Comparison of ENCODE assay signal across 8 mouse cellular contexts in the genomic region with DNA sequence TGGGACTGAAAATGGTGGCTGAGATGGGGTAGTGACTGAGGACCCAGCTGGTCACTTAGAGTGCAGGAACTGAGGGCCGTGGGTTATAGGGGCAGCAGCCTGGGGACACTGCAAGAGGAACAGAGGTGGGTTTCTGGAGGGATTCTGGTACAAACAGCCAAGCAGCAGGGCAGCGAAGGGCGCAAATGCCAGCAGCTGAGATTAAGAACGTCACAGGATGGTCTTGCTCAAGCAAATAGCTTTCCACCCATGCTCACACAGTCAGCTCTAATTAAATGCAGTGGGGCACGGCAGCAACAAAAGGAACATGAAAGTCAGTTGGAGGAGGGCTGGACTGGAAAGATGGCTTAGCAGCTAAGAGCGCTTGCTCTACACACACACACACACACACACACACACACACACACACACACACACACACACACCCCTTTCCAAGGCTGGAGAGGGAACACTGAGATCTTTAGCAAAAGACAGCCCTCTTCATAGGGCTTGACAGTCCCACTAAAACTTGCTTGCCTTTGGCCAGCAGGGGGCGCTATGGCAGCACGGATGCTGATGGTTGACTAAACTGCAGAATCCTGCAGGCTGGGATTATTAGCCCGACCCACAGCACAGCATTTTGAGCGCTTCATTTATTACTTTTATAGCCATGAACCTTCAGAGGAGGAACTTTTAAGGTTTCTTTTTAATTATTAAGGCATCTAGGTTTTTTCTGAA. TPM values are rescaled to one million over a fixed set of nuclear protein-coding genes. Genes with fewer than 3 reads are reported as not detected.
A peak's percentile ranks its signal among the peaks of the same experiment; 100 is the strongest.
DNase-seq lines count a peak whose midpoint lies in the region; ATAC-seq and TF ChIP-seq lines count a peak whose summit lies in the region.

No protein-coding gene starts in this region.

- peak; percentile 51; the same call in 1 of the 2 replicates for ATAC-seq in embryonic facial prominence, embryonic 15.5 days (ENCODE audit: insufficient number of reproducible peaks, low FRiP score, low TSS enrichment, low read depth)
- peak; percentile 91 for ATAC-seq in kidney, embryonic 15.5 days (replicated peaks; ENCODE audit: low FRiP score)
- peak; percentile 67; the same call in 1 of the 2 replicates for ATAC-seq in limb, embryonic 15.5 days (ENCODE audit: insufficient number of reproducible peaks, low FRiP score, low TSS enrichment, low read depth)
- ATAC-seq in monocyte, adult 5-6 weeks (replicated peaks; ENCODE audit: insufficient number of reproducible peaks, low FRiP score, low TSS enrichment, poor library complexity, severe bottlenecking), result peak; percentile 61; the same call in 1 of the 2 replicates

- TF ChIP-seq CTCF in bone marrow macrophage, adult 2 months (IDR thresholded peaks at IDR 0.05; ENCODE audit: low read depth, low read length), result peak; percentile 85

- H3K27me3 ChIP-seq in embryonic facial prominence, embryonic 15.5 days, result no peaks in the 10 kb centered on the region
- no peaks in the 10 kb centered on the region for H3K27me3 ChIP-seq in kidney, embryonic 15.5 days
- no peaks in the 10 kb centered on the region for H3K27me3 ChIP-seq in limb, embryonic 15.5 days

- H3K4me3 ChIP-seq in bone marrow macrophage, adult 2 months (ENCODE audit: insufficient read depth, low read length), result no peak overlapping the region
- no peak overlapping the region for H3K4me3 ChIP-seq in embryonic facial prominence, embryonic 15.5 days (replicated peaks)
- H3K4me3 ChIP-seq in kidney, embryonic 15.5 days (replicated peaks), result no peak overlapping the region
- no peak overlapping the region for H3K4me3 ChIP-seq in limb, embryonic 15.5 days

- H3K9me3 ChIP-seq in embryonic facial prominence, embryonic 15.5 days (replicated peaks), result no peaks in the 10 kb centered on the region
- no peaks in the 10 kb centered on the region for H3K9me3 ChIP-seq in kidney, embryonic 15.5 days (replicated peaks)
- H3K9me3 ChIP-seq in limb, embryonic 15.5 days, result no peaks in the 10 kb centered on the region

- WGBS in embryonic facial prominence, embryonic 15.5 days, result 21% methylated on average over 10 of the region's 10 CpGs
- 25% methylated on average over 9 of the region's 10 CpGs for WGBS in kidney, embryonic 15.5 days
- WGBS in limb, embryonic 15.5 days, result 18% methylated on average over 9 of the region's 10 CpGs

- no peaks in the 10 kb centered on the region for H3K36me3 ChIP-seq in embryonic facial prominence, embryonic 15.5 days
- no peaks in the 10 kb centered on the region for H3K36me3 ChIP-seq in kidney, embryonic 15.5 days
- no peaks in the 10 kb centered on the region for H3K36me3 ChIP-seq in limb, embryonic 15.5 days

- peak; percentile 76 for DNase-seq in A20 (ENCODE audit: low read depth, low spot score)
- peak; percentile 86 for DNase-seq in heart, adult 8-10 months (ENCODE audit: low spot score)
- peak; percentile 37 to 54 for DNase-seq in spleen, postnatal 36 days (ENCODE audit: low spot score in 2 of 2)

- no peak overlapping the region for H3K9ac ChIP-seq in embryonic facial prominence, embryonic 15.5 days
- H3K9ac ChIP-seq in kidney, embryonic 15.5 days, result no peak overlapping the region
- no peak overlapping the region for H3K9ac ChIP-seq in limb, embryonic 15.5 days

- no peak overlapping the region for H3K27ac ChIP-seq in bone marrow macrophage, adult 2 months (ENCODE audit: insufficient read depth, low read depth, low read length)
- H3K27ac ChIP-seq in embryonic facial prominence, embryonic 15.5 days (replicated peaks), result no peak overlapping the region
- H3K27ac ChIP-seq in kidney, embryonic 15.5 days, result no peak overlapping the region
- H3K27ac ChIP-seq in limb, embryonic 15.5 days, result no peak overlapping the region

- no peak overlapping the region for H3K4me2 ChIP-seq in embryonic facial prominence, embryonic 15.5 days (replicated peaks)
- 0 out of 2 replicates have a peak overlapping the region, but pooled peaks have one; percentile 4 for H3K4me2 ChIP-seq in kidney, embryonic 15.5 days
- no peak overlapping the region for H3K4me2 ChIP-seq in limb, embryonic 15.5 days

- no peaks in the 10 kb centered on the region for H3K4me1 ChIP-seq in bone marrow macrophage, adult 2 months (ENCODE audit: control insufficient read depth, insufficient read depth, low read length)
- H3K4me1 ChIP-seq in embryonic facial prominence, embryonic 15.5 days, result no peaks in the 10 kb centered on the region
- H3K4me1 ChIP-seq in kidney, embryonic 15.5 days, result no peaks in the 10 kb centered on the region
- no peaks in the 10 kb centered on the region for H3K4me1 ChIP-seq in limb, embryonic 15.5 days

- TF ChIP-seq POLR2A in bone marrow macrophage, adult 2 months (IDR thresholded peaks at IDR 0.05; ENCODE audit: borderline replicate concordance, low read depth, low read length), result no peak

RNA-seq across cellular contexts. Expression of a gene that starts 46.9 kb away (rescaled TPM):
- 37.1 and 37.3 TPM in 2 replicates for polyA plus RNA-seq in bone marrow macrophage, adult 2 months (2012; ENCODE audit: insufficient read depth, insufficient read length, missing spikeins)
- polyA plus RNA-seq in embryonic facial prominence, embryonic 15.5 days (2015; fragmentation: Nextera tagmentation; extraction: Ambion mirVana), result 49.9 and 58.6 TPM in 2 replicates
- total RNA-seq in heart, adult 8-10 months (2022), result 100 to 1,000 TPM; 108 to 143 (median 127) TPM
- 51.9 and 53.0 TPM in 2 replicates for polyA plus RNA-seq in kidney, embryonic 15.5 days (2015; fragmentation: Nextera tagmentation; extraction: Ambion mirVana)
- polyA plus RNA-seq in limb, embryonic 15.5 days (2015; fragmentation: Nextera tagmentation; extraction: Ambion mirVana), result 63.4 and 64.5 TPM in 2 replicates
- total RNA-seq in monocyte, adult 5-6 weeks (2017), result 6.9 to 12.6 TPM (median 9.0 TPM) in 3 replicates
